Mouse (Mus musculus) embryonic stem cell, embryonic (primary cell): ENCODE data around the gene Rpain.

Experiments used
- CTCF ChIA-PET, 4 experiments: fragments of 300-600 bp in 2 of 4; fragments of 350-600 bp in 2 of 4; sonication (Branson Sonifier 250); formaldehyde crosslinking; loops; one replicate each; lab custom pipeline; 2022; ENCODE audit warnings: inconsistent platforms in 2 of 4; lab: Charles Lee
- POLR2A ChIA-PET, 4 experiments: fragments of 300-600 bp in 2 of 4; fragments of 350-600 bp in 2 of 4; sonication (Branson Sonifier 250); formaldehyde crosslinking; loops; one replicate each; lab custom pipeline; 2022; ENCODE audit warnings: antibody characterized with exemption in 4 of 4, inconsistent platforms in 1 of 4; lab: Charles Lee

Rpain gene

GRCm38 (mm10) chr11:71018416-71019200 lies 48.6 kb downstream of the Rpain start:
- POLR2A ChIA-PET, result interaction anchor here (0.6 to 9.3 kb wide), 76 partner anchors 9 to 1947 kb away, joined by 3 to 156 read pairs (median 5); partner anchors contain the start of genes Dhx33 (in 4 of the 4), 6330403K07Rik (in 3 of the 4), C1qbp (in 3 of the 4) and Nup88 (in 3 of the 4)
- CTCF ChIA-PET, result interaction anchor here in 1 of 4 experiments (0.8 to 1.0 kb wide), 3 partner anchors 10 to 586 kb away, joined by 3 to 4 read pairs (median 4); partner anchors contain the start of gene Arrb2

GRCm38 (mm10) chr11:71019201-71020068 lies 49.4 kb downstream of the Rpain start, which contains the start of the genes Mis12 and Derl2:
TSS of gene Mis12 (plus strand) at chr11:71019611.
TSS of gene Derl2 (minus strand) at chr11:71019841.
- POLR2A ChIA-PET, result interaction anchor here (0.6 to 9.3 kb wide), 87 partner anchors 8 to 1946 kb away, joined by 3 to 156 read pairs (median 5); partner anchors contain the start of genes Dhx33 (in 4 of the 4), 6330403K07Rik (in 3 of the 4), C1qbp (in 3 of the 4) and Nup88 (in 3 of the 4)
- CTCF ChIA-PET, result interaction anchor here in 2 of 4 experiments (0.8 to 1.5 kb wide), 5 partner anchors 10 to 587 kb away, joined by 3 to 5 read pairs (median 4); partner anchors contain the start of genes Arrb2 (in 1 of the 2), Nup88 (in 1 of the 2) and Rpain (in 1 of the 2)
